Mouse (Mus musculus) right cerebral cortex, adult 18-20 months (tissue): ENCODE measurements at regions not wholly inside any gene's neighbourhood (a gene's known extent, or its start where the extent isn't known, plus 50 kb on each side); places are given as distances from the start of the nearest gene placed in this dataset.

Source experiments
- DNase-seq: peaks from one replicate; pipeline ENCODE4 v3.0.0; 2022; ENCODE audit warnings: mixed read lengths

DNA sequence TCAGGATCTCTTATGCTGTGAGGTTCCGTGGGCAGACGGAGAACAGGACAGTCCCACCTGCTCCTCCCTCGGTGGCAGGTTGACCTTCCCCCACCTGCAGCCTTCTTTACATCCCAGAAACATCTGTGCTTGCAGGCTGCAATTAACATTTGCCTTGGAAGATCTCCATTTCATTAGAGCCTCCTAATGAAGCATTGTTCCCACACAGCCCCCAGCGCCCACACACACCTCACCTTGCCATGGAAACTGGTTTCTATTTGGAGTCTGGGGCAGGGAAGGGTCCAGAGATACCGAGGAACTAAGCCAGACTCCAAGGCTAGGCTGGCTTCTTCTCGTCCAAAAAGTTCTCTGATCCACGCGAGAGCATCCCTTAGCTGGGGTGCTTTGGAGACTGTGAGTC is 56.6 kb upstream of the Rpl38 start:
- DNase-seq: no peak

GRCm38 (mm10) chr11:114608009-114608408 is 60.3 kb upstream of the Rpl38 start:
- no peak for DNase-seq

- DNase-seq: no peak
Measured at GRCm38 (mm10) chr11:114603108-114603507, 65.2 kb upstream of the Rpl38 start.

GRCm38 (mm10) chr11:114597225-114597624 is 71.1 kb upstream of the Rpl38 start:
- DNase-seq: peak; percentile 10

DNA sequence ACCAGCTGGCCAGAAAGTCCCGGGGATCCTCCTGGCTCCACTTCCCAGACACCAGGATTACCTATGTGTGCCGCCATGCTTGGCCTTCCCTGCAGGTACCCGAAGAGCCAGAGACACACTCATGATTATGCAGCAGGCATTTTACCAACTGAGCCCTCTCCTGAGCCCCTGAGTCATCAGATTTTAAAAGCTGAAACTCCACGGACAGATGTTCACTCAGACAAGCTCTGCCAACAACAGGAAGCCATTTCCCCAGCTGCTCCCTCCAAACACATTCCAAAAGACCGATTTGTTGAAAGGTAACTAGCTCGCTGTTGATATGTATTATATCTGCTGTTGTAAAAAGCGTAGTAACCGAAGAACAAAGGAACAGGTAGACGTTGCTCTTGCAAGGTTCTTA is 75.4 kb upstream of the Rpl38 start:
- peak; percentile 24 for DNase-seq

- DNase-seq: no peak
Measured at GRCm38 (mm10) chr11:114588554-114588953, 79.8 kb upstream of the Rpl38 start.

GRCm38 (mm10) chr11:114587986-114588385 is 80.3 kb upstream of the Rpl38 start:
- DNase-seq: no peak

DNA sequence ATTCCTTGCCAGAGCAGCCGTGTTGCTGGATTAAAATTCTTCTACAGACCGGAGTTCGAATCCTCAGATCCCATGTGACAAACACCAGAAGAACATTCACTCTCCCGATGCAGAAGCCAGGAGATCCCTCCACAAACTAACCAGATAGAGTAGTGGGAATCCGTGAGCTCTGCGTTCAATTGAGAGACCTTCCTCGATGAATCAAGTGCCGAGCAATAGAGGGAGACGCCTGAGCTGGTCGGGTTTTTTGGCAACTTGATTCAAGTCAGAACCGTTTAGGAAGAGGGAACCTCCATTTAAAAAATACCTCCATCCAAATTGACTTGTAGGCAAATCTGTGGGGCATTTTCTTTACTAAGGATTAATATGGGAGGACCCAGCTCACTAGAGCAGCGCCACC is 81.9 kb upstream of the Rpl38 start:
- DNase-seq: no peak

GRCm38 (mm10) chr11:114584804-114585203 is 83.5 kb upstream of the Rpl38 start:
- no peak for DNase-seq

- DNase-seq: no peak
Measured at GRCm38 (mm10) chr11:114584146-114584545, 84.2 kb upstream of the Rpl38 start.

GRCm38 (mm10) chr11:114579986-114580385 is 88.3 kb upstream of the Rpl38 start:
- no peak for DNase-seq

DNA sequence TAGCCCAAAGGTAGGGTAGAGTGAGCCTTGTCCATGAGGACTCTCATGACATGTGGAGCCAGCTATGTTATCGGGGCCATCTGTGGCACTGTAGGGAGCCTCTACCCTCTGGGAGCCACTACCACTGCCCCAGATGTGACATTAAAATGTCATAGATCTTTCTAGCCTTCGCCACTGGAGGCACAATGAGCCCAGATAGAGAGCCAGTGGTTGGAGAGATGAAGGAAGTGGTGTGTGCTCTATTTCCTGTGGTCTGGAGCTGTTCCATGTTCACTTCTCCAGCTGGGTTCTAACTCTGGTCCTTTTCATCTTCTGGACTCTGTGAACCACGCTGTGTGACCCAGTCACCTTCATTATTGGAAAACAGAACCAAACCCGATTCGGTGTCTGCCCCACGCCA is 89.8 kb upstream of the Rpl38 start:
- no peak for DNase-seq

DNA sequence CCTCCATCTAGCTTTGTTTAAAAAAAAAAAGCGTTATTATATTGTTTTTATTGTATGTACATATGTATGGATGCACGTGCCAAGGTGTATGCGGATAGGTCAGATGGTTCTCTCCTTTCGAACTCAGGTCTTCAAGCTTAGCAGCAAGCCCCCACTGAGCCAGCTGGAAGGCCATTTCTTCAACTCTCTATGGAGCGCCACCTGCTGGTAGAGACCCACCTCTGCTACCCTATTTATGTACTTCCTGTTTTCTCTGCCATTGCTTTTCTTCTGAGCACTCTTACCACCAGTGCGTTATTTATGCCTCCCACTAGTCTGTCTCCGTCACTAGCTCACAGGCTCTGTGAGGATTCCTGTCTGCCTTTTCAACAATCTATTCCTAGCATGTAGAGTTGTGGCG is 91.5 kb upstream of the Rpl38 start:
- no peak for DNase-seq

DNA sequence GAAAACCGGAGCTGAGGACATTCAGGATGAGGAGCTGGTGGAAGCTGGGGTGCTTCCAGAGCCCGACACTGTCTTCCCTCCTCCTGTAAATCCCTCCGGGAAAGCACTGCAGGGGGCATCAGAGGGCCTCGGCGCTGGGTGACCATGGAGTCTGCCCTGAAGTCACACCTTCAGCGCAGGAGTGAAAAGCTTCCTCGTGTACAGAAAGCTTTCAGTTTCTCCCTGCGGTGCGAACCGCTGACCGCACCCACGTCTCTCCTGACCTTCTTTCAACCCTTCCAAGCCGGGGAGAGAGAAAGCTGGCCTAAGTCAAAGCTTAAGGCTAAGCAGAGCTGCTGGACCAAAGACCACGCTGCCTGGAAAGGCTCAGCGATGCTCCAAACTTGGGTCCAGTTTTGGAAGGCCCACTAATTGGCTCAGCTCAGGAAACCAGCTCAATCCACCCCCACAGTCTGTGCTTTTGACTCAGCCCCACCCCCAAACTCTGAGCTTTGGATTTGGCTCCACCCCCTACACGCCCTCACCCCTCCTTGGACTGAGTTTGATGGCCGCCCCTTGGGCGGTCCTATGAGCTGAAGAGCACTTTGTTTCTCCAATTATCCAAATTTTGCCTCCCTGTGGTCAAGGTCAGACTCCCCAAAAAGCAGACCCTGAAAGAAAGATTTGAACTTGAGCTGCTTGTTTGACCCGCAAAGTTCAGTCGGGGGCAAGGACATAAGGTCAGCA is 97.0 kb upstream of the Rpl38 start:
- DNase-seq: no peak

- no peak for DNase-seq
Measured at GRCm38 (mm10) chr11:114570076-114570475, 98.2 kb upstream of the Rpl38 start.

- DNase-seq: no peak
Measured at GRCm38 (mm10) chr11:114567814-114568800, 100.2 kb upstream of the Rpl38 start.

DNA sequence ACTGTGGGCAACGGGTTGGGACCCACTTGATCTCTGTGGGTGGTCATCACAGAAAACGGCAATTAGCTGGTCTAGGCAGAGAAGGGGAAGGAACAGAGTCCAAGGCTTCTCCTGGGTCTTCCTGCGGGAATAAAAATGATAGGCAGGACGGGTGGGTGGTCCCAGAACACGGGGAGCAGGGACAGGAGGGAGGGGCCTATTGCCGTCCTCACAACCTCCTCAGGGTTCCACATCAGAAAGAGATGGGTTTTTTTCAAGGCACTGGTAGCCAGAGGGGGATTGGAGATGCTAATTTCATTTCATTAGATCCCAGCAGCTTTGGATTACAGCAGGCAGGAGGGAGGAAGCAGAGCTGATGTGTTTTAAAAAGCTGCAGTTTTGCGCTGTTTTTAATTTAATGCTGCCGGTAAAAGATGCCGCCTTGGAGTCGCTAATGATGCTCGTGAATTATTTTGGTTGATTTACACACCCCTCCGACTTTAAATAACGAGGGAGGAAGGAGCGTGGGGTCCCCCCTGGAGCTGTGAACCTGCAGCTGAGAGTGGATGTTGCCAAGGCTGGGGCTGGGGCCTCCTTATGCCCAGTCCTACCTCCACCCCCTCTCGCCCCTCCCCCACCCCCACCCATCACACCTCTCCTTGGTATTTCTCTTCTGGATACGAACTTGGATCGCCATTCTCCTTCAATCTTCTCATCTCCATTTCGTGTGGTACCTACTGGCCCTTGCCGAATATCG is 101.1 kb upstream of the Rpl38 start:
- DNase-seq: no peak

- DNase-seq: no peak
Measured at GRCm38 (mm10) chr11:114564949-114565348, 103.4 kb upstream of the Rpl38 start.

GRCm38 (mm10) chr11:114563172-114563571 is 105.2 kb upstream of the Rpl38 start:
- DNase-seq: no peak

DNA sequence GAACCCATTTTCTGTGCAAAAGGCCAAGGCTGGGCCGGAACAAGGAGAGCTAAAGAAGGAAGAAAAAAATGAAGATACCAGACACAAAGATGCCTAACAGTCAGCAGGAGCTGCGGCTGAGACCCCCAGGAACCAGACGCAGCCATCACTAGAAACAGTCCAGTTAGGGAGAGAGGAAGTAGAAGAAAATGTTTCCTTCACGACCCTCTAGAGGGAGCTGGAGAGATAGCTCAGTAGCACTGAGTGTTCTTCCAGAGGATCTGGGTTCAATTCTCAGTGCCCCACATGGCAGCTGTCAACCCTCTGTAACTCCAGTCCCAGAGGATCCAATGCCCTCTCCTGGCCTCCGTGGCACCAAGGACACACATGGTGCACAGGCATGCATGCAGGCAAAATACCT is 113.7 kb upstream of the Rpl38 start:
- no peak for DNase-seq

- no peak for DNase-seq
Measured at GRCm38 (mm10) chr11:114553992-114554391, 114.3 kb upstream of the Rpl38 start.

DNA sequence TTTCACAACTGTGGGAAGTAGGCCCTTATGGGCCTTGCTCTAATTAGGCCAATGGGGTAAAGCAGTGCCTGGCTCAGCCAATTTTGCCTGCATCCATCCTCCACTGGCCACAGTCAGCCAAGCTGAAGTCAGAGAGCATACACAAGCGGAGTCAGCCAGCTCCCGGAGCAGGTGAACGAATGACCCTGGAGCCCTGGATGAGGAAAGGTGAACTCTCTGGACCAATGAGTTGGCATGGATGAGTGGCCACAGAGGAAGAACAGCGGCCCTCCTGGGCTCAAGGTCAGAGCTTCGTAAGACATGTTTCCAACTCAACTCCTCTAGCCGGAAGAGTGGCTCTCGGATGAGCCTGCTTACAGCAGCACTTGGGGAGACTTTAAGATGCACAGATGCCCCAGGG is 116.1 kb upstream of the Rpl38 start:
- DNase-seq: no peak

DNA sequence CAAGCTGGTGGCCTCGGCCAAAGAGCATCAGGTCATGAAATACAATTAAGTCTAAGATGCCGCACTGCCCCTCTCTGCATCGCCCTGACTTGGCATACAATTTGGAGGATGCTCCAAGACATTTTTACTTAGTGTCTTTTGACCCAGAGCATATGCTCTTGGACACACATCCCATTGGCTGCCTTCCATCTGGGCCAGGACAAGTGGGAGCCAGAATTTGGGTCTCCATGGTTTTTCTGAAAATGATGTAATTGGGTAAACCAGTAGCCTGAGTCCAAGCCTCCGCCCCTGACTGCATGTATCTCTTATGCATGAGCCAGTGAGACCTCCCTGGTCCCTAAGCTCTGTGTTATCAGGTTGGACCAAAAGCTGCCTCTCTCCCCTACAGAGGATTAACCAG is 117.1 kb upstream of the Rpl38 start:
- DNase-seq: no peak
